Mouse (Mus musculus) brain, embryonic 14.5 days (tissue): ENCODE data around the gene Gm266. TPM values are rescaled to one million over a fixed set of nuclear protein-coding genes. Genes with fewer than 3 reads are reported as not detected.

Experiments used
- DNase-seq: peaks from one replicate; pipeline ENCODE4 v3.0.0-alpha.2; 2011; ENCODE audit warnings: low read depth
- CTCF ChIP-seq: fragments of 200-500 bp; IDR thresholded peaks from 2 replicates; pipeline ENCODE4 v1.5.1; 2012; ENCODE audit warnings: inconsistent platforms, mild to moderate bottlenecking, moderate library complexity, borderline replicate concordance; ENCODE audit not compliant: insufficient read depth, insufficient read length; ENCODE audit errors: extremely low read depth
- POLR2A ChIP-seq: fragments of 200-500 bp; IDR thresholded peaks from 2 replicates; pipeline ENCODE4 v1.6.1; 2012; ENCODE audit warnings: mild to moderate bottlenecking, inconsistent platforms, borderline replicate concordance; ENCODE audit not compliant: poor library complexity, insufficient read depth, insufficient read length, severe bottlenecking; ENCODE audit errors: extremely low read depth
- polyA plus RNA-seq: library from polyadenylated mRNA; depleted of rRNA; stranded (reverse); fragments of >200 nt; gene quantifications from 2 replicates; pipeline ENCODE4 v1.2.3, GENCODE M21; 2012; rRNA removed

Gene Gm266
- polyA plus RNA-seq, 1 experiment: 2.7 TPM

DNA sequence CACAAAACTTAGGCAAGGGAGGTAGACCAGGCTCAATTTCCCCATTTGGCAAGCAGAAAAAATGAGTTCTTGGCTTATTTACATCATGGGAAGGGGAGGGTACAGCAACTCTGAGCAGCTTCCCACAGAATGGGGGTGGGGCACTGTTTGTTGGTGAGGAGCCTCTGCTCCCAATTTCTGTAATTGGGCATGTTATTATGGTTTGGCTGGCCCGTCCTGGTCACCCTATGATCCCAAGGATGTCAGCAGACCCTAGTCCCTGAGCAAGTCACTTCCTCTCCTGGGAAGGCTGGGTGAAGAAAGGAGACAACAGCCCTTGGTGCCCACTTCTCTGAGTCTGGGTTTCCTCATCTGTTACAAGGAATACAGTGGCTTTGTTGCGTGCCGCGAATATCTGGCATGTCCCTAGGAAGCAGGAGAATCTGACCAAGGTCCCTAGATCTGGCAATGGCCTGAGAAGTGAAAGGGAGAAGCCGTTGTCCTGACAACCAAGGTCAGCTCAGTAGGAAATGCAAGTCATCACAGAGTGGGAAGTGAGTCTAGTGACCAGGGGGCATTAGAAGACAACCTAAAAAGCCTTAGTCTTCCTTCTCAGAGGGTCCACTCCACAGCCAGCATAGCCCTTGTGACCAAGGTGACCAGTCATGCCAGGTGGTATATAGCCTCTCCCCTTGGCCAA, 48.3 kb downstream of the Gm266 start:
- no peak for TF ChIP-seq CTCF
- TF ChIP-seq POLR2A: no peak
- DNase-seq: no peak

DNA sequence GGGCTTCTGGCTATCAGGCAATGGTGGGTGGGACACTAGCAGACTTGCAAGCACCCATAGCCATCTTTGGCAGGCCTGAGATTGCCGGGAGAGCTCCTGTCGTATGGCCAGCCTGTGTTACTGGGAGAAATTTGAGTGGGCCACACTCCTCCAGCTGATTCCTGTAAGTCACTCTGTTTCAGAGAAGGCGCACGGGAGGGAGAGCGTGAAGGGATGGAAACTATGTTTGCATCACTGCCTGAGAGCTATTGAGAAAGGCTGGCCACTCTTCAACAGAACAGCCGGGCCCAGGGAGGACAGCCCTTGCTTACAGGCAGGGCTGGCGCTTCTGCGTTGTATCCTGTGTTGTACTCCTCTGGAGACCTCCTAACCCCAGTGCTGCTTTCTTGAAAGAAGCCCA, 49.0 kb downstream of the Gm266 start:
- DNase-seq: no peak
- no peak for TF ChIP-seq CTCF

DNA sequence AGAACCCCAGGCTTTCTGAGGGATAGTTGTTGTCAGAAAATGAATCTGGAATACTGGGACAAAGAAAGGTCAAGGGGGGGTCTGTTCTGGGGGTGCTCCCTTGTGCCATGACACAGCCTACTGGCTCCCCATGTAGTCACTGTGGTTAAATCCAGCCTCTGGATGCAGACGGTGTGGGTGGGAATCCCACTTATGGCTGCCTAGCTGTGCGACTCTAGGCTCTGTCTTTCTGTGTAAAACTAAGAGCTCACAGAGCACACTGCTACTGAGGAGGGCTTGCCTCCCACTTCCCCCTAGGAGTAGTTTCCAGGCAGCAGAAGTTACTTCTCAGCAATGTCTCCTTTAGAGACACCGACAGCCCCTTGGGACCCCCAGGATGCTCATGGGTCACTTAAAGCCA, 49.5 kb downstream of the Gm266 start:
- TF ChIP-seq CTCF: no peak
- TF ChIP-seq POLR2A: no peak

DNA sequence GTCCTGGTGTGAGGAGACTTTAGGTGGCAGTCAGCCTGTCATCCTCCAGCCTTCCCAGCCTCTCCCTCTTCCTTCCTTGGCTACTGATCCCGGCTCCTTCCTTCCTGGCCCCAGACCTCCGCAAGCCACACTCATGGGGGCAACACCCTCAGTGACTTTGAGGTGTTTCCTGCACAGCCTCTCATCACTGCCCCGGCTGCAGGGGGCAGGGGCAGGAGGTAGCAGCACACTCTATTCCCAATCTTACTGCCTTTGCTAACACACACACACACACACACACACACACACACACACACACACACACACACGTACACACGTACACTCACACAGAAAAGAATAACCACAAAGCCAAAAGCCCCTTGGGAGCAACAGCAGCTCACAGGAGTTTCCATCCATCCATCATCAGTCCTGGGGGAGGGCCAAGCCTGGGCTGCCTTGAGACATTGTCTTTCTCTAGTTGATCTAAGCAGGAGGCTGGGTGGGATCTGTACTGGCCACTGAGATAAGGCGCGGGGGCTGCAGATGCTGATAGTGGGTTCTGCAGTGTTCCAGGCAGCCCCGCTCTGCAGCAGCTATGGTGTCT, 50.8 kb downstream of the Gm266 start:
- TF ChIP-seq POLR2A (no peak), CTCF (no peak)
- no peak for DNase-seq

More for the DNA sequence above, 49.5 kb downstream of the Gm266 start:
- no peak for DNase-seq

Other genes starting within 250 kb of the Gm266 start
- 6.7 and 7.9 TPM in 2 replicates for gene Amn, start 214.7 kb downstream of the Gm266 start, polyA plus RNA-seq
- gene Cdc42bpb, start 108.1 kb downstream of the Gm266 start, polyA plus RNA-seq: 236 and 250 TPM in 2 replicates
- gene Lbhd2, start 79.0 kb downstream of the Gm266 start, polyA plus RNA-seq: 0.46 and 0.93 TPM in 2 replicates
- gene Exoc3l4, start 68.8 kb downstream of the Gm266 start, polyA plus RNA-seq: 3.5 and 3.9 TPM in 2 replicates
- gene Tnfaip2, start 43.4 kb downstream of the Gm266 start, polyA plus RNA-seq: 1.6 and 1.7 TPM in 2 replicates
- gene Eif5, start 52.2 kb upstream of the Gm266 start, polyA plus RNA-seq: 147 and 167 TPM in 2 replicates
- 100 and 112 TPM in 2 replicates for gene Mark3, start 88.7 kb upstream of the Gm266 start, polyA plus RNA-seq
- 1,393 and 1,883 TPM in 2 replicates for gene Ckb, start 186.5 kb upstream of the Gm266 start, polyA plus RNA-seq
- 21.9 and 27.9 TPM in 2 replicates for gene Trmt61a, start 192.3 kb upstream of the Gm266 start, polyA plus RNA-seq
- 31.1 and 40.7 TPM in 2 replicates for gene Bag5, start 227.4 kb upstream of the Gm266 start, polyA plus RNA-seq
- gene Apopt1, start 227.4 kb upstream of the Gm266 start, polyA plus RNA-seq: 31.9 and 35.4 TPM in 2 replicates